Mouse (Mus musculus): ENCODE measurements around the gene Pde10a. TPM values are rescaled to one million over a fixed set of nuclear protein-coding genes. Genes with fewer than 3 reads are reported as not detected.

The Pde10a gene
- polyA plus RNA-seq, 1 experiment, result 1.5 TPM

- no peaks in the 10 kb centered on the region for H3K4me1 ChIP-seq (ENCODE audit: control insufficient read depth, insufficient read depth, insufficient read length)
- H3K36me3 ChIP-seq (ENCODE audit: control insufficient read depth, insufficient read depth, low read length), result no peaks in the 10 kb centered on the region
- H3K27ac ChIP-seq (ENCODE audit: insufficient read depth, low read length), result no peak overlapping the region
- WGBS, result 74% methylated on average over 3 of the region's 3 CpGs
- no peak for TF ChIP-seq CTCF (IDR thresholded peaks at IDR 0.05; ENCODE audit: extremely low read depth, insufficient read depth, insufficient read length, insufficient replicate concordance)
- TF ChIP-seq POLR2A (IDR thresholded peaks at IDR 0.05; ENCODE audit: low read depth, low read length), result no peak
- H3K27me3 ChIP-seq (ENCODE audit: control insufficient read depth, insufficient read depth, low read length), result no peaks in the 10 kb centered on the region
- H3K4me3 ChIP-seq (ENCODE audit: extremely low read depth, insufficient read depth, insufficient read length), result no peak overlapping the region
- no peak for DNase-seq (ENCODE audit: low read depth in 1 of 2, low spot score in 2 of 2)
Measured at GRCm38 (mm10) chr17:8553601-8554000, 28.4 kb downstream of the Pde10a start.

- 88% methylated on average over 6 of the region's 6 CpGs for WGBS
- no peak for DNase-seq (ENCODE audit: low read depth in 1 of 2, low spot score in 2 of 2)
- H3K4me1 ChIP-seq (ENCODE audit: control insufficient read depth, insufficient read depth, insufficient read length), result no peaks in the 10 kb centered on the region
- H3K4me3 ChIP-seq (ENCODE audit: extremely low read depth, insufficient read depth, insufficient read length), result no peak overlapping the region
- TF ChIP-seq CTCF (IDR thresholded peaks at IDR 0.05; ENCODE audit: extremely low read depth, insufficient read depth, insufficient read length, insufficient replicate concordance) (no peak), POLR2A (IDR thresholded peaks at IDR 0.05; ENCODE audit: low read depth, low read length) (no peak)
- H3K27ac ChIP-seq (ENCODE audit: insufficient read depth, low read length), result no peak overlapping the region
- no peaks in the 10 kb centered on the region for H3K36me3 ChIP-seq (ENCODE audit: control insufficient read depth, insufficient read depth, low read length)
- no peaks in the 10 kb centered on the region for H3K27me3 ChIP-seq (ENCODE audit: control insufficient read depth, insufficient read depth, low read length)
Measured at GRCm38 (mm10) chr17:8554219-8554618, 29.0 kb downstream of the Pde10a start.

GRCm38 (mm10) chr17:8555785-8556184 is 30.6 kb downstream of the Pde10a start:
- no peak for DNase-seq (ENCODE audit: low read depth in 1 of 2, low spot score in 2 of 2)

GRCm38 (mm10) chr17:8556223-8556622 is 31.1 kb downstream of the Pde10a start:
- no peak overlapping the region for H3K4me3 ChIP-seq (ENCODE audit: extremely low read depth, insufficient read depth, insufficient read length)
- H3K27me3 ChIP-seq (ENCODE audit: control insufficient read depth, insufficient read depth, low read length), result no peaks in the 10 kb centered on the region
- H3K36me3 ChIP-seq (ENCODE audit: control insufficient read depth, insufficient read depth, low read length), result no peaks in the 10 kb centered on the region
- no peak for DNase-seq (ENCODE audit: low read depth in 1 of 2, low spot score in 2 of 2)
- H3K4me1 ChIP-seq (ENCODE audit: control insufficient read depth, insufficient read depth, insufficient read length), result no peaks in the 10 kb centered on the region
- H3K27ac ChIP-seq (ENCODE audit: insufficient read depth, low read length), result no peak overlapping the region
- TF ChIP-seq CTCF (IDR thresholded peaks at IDR 0.05; ENCODE audit: extremely low read depth, insufficient read depth, insufficient read length, insufficient replicate concordance) (no peak), POLR2A (IDR thresholded peaks at IDR 0.05; ENCODE audit: low read depth, low read length) (no peak)
- 94% methylated on average over 6 of the region's 6 CpGs for WGBS

More at GRCm38 (mm10) chr17:8555785-8556184, 30.6 kb downstream of the Pde10a start:
- H3K4me3 ChIP-seq (ENCODE audit: extremely low read depth, insufficient read depth, insufficient read length), result no peak overlapping the region
- H3K4me1 ChIP-seq (ENCODE audit: control insufficient read depth, insufficient read depth, insufficient read length), result no peaks in the 10 kb centered on the region
- WGBS, result 78% methylated on average over 9 of the region's 9 CpGs
- H3K27ac ChIP-seq (ENCODE audit: insufficient read depth, low read length), result no peak overlapping the region
- no peaks in the 10 kb centered on the region for H3K36me3 ChIP-seq (ENCODE audit: control insufficient read depth, insufficient read depth, low read length)
- TF ChIP-seq CTCF (IDR thresholded peaks at IDR 0.05; ENCODE audit: extremely low read depth, insufficient read depth, insufficient read length, insufficient replicate concordance) (no peak), POLR2A (IDR thresholded peaks at IDR 0.05; ENCODE audit: low read depth, low read length) (no peak)
- H3K27me3 ChIP-seq (ENCODE audit: control insufficient read depth, insufficient read depth, low read length), result no peaks in the 10 kb centered on the region

GRCm38 (mm10) chr17:8557926-8558325 is 32.8 kb downstream of the Pde10a start:
- WGBS, result 70% methylated on average over 8 of the region's 8 CpGs

GRCm38 (mm10) chr17:8562101-8562885 is 37.1 kb downstream of the Pde10a start:
- DNase-seq (ENCODE audit: low read depth in 1 of 2, low spot score in 2 of 2), result no peak

More at GRCm38 (mm10) chr17:8557926-8558325, 32.8 kb downstream of the Pde10a start:
- H3K27ac ChIP-seq (ENCODE audit: insufficient read depth, low read length), result no peak overlapping the region
- H3K4me1 ChIP-seq (ENCODE audit: control insufficient read depth, insufficient read depth, insufficient read length), result no peaks in the 10 kb centered on the region
- no peak for TF ChIP-seq CTCF (IDR thresholded peaks at IDR 0.05; ENCODE audit: extremely low read depth, insufficient read depth, insufficient read length, insufficient replicate concordance)
- no peak for TF ChIP-seq POLR2A (IDR thresholded peaks at IDR 0.05; ENCODE audit: low read depth, low read length)
- no peaks in the 10 kb centered on the region for H3K27me3 ChIP-seq (ENCODE audit: control insufficient read depth, insufficient read depth, low read length)
- DNase-seq (ENCODE audit: low read depth in 1 of 2, low spot score in 2 of 2), result no peak
- H3K36me3 ChIP-seq (ENCODE audit: control insufficient read depth, insufficient read depth, low read length), result no peaks in the 10 kb centered on the region
- no peak overlapping the region for H3K4me3 ChIP-seq (ENCODE audit: extremely low read depth, insufficient read depth, insufficient read length)

GRCm38 (mm10) chr17:8562886-8563280 is 37.7 kb downstream of the Pde10a start:
- no peaks in the 10 kb centered on the region for H3K36me3 ChIP-seq (ENCODE audit: control insufficient read depth, insufficient read depth, low read length)
- H3K27ac ChIP-seq (ENCODE audit: insufficient read depth, low read length), result no peak overlapping the region
- no peaks in the 10 kb centered on the region for H3K27me3 ChIP-seq (ENCODE audit: control insufficient read depth, insufficient read depth, low read length)
- H3K4me1 ChIP-seq (ENCODE audit: control insufficient read depth, insufficient read depth, insufficient read length), result no peaks in the 10 kb centered on the region
- WGBS, result 15% methylated on average over 1 of the region's 1 CpGs
- TF ChIP-seq CTCF (IDR thresholded peaks at IDR 0.05; ENCODE audit: extremely low read depth, insufficient read depth, insufficient read length, insufficient replicate concordance) (no peak), POLR2A (IDR thresholded peaks at IDR 0.05; ENCODE audit: low read depth, low read length) (no peak)
- no peak for DNase-seq (ENCODE audit: low read depth in 1 of 2, low spot score in 2 of 2)
- no peak overlapping the region for H3K4me3 ChIP-seq (ENCODE audit: extremely low read depth, insufficient read depth, insufficient read length)

More at GRCm38 (mm10) chr17:8562101-8562885, 37.1 kb downstream of the Pde10a start:
- H3K27ac ChIP-seq (ENCODE audit: insufficient read depth, low read length), result no peak overlapping the region
- WGBS, result 64% methylated on average over 14 of the region's 14 CpGs
- H3K4me3 ChIP-seq (ENCODE audit: extremely low read depth, insufficient read depth, insufficient read length), result no peak overlapping the region
- H3K4me1 ChIP-seq (ENCODE audit: control insufficient read depth, insufficient read depth, insufficient read length), result no peaks in the 10 kb centered on the region
- H3K36me3 ChIP-seq (ENCODE audit: control insufficient read depth, insufficient read depth, low read length), result no peaks in the 10 kb centered on the region
- TF ChIP-seq POLR2A (IDR thresholded peaks at IDR 0.05; ENCODE audit: low read depth, low read length), result no peak
- no peak for TF ChIP-seq CTCF (IDR thresholded peaks at IDR 0.05; ENCODE audit: extremely low read depth, insufficient read depth, insufficient read length, insufficient replicate concordance)
- no peaks in the 10 kb centered on the region for H3K27me3 ChIP-seq (ENCODE audit: control insufficient read depth, insufficient read depth, low read length)
